Mouse (Mus musculus) myocyte (in vitro differentiated cells): Measurements from ENCODE around the gene Olfr1037.
"Not testable (repeated sequence)": the region's sequence is repeated elsewhere in the genome, so short reads cannot be mapped to it uniquely, and the experiment has no call there.

Source experiments
- MAX ChIP-seq: IDR thresholded peaks from one replicate; pipeline ENCODE4 v1.6.1; 2011; ENCODE audit warnings: low read depth, mild to moderate bottlenecking, control low read depth
- MYOD1 ChIP-seq, 3 experiments: IDR thresholded peaks; one replicate each; pipeline ENCODE4 v1.6.1; 2011; ENCODE audit warnings: control low read depth in 2 of 3, low read depth in 2 of 3, mild to moderate bottlenecking in 2 of 3, moderate library complexity in 1 of 3; ENCODE audit not compliant: insufficient read length in 2 of 3, control insufficient read depth in 1 of 3
- POLR2A ChIP-seq: IDR thresholded peaks from one replicate; pipeline ENCODE4 v1.6.1; 2011; ENCODE audit warnings: low read depth, mild to moderate bottlenecking, control low read depth, moderate library complexity; ENCODE audit not compliant: insufficient read length
- REST ChIP-seq: IDR thresholded peaks from one replicate; pipeline ENCODE4 v1.6.1; 2011; ENCODE audit warnings: mild to moderate bottlenecking, control low read depth, moderate library complexity; ENCODE audit not compliant: insufficient read depth, insufficient read length
- TCF3 ChIP-seq: IDR thresholded peaks from one replicate; pipeline ENCODE4 v1.6.1; 2011; ENCODE audit warnings: low read depth, control low read depth; ENCODE audit not compliant: insufficient read length
- USF1 ChIP-seq: IDR thresholded peaks from one replicate; pipeline ENCODE4 v1.6.1; 2011; ENCODE audit warnings: low read depth, mild to moderate bottlenecking, control low read depth, moderate library complexity

- TF ChIP-seq MYOD1 (IDR thresholded peaks at IDR 0.05; ENCODE audit: control insufficient read depth in 1 of 3, insufficient read length in 2 of 3, low read depth in 2 of 3); USF1; POLR2A; REST; MAX; TCF3: not testable (repeated sequence)
These were observed 23.4 kb downstream of the Olfr1037 start for GRCm38 (mm10) chr2:86063766-86064165.
